Mouse (Mus musculus) heart, adult 2 months (tissue): ENCODE results near the gene Olfr523. TPM values are rescaled to one million over a fixed set of nuclear protein-coding genes. Genes with fewer than 3 reads are reported as not detected.

ENCODE experiments used
- DNase-seq, 2 experiments: peaks; one replicate each; pipeline ENCODE4 v3.0.0; 2021
- H3K27ac ChIP-seq: fragments of 200-600 bp; 2 replicates; pipeline ENCODE4 v1.8.1; 2022
- H3K27me3 ChIP-seq: fragments of 200-500 bp; 2 replicates; pipeline ENCODE4 v1.6.1; 2012; ENCODE audit warnings: mild to moderate bottlenecking, low read length, inconsistent platforms, mixed read lengths; ENCODE audit not compliant: control insufficient read depth, insufficient read depth
- H3K36me3 ChIP-seq: fragments of 200-500 bp; 2 replicates; pipeline ENCODE4 v1.6.1; 2012; ENCODE audit warnings: low read length, inconsistent platforms; ENCODE audit not compliant: control insufficient read depth, insufficient read depth
- H3K4me1 ChIP-seq: fragments of 200-500 bp; 2 replicates; pipeline ENCODE4 v1.6.1; 2011; ENCODE audit warnings: low read length; ENCODE audit not compliant: control insufficient read depth, insufficient read depth
- H3K4me3 ChIP-seq: fragments of 200-600 bp; 2 replicates; pipeline ENCODE4 v1.8.1; 2022
- H3K79me2 ChIP-seq: fragments of 200-500 bp; replicated peaks from 2 replicates; pipeline ENCODE4 v1.6.1; 2012; ENCODE audit warnings: mild to moderate bottlenecking, inconsistent platforms, low read length, moderate library complexity, mixed read lengths; ENCODE audit not compliant: control insufficient read depth, insufficient read depth
- H3K9ac ChIP-seq: fragments of 200-500 bp; 2 replicates; pipeline ENCODE4 v1.6.1; 2012; ENCODE audit warnings: low read depth, mild to moderate bottlenecking, control low read depth, inconsistent platforms, low read length, mixed read lengths
- CTCF ChIP-seq: fragments of 200-600 bp; IDR thresholded peaks from 2 replicates; pipeline ENCODE4 v1.8.1; 2022; ENCODE audit warnings: antibody characterized with exemption, mild to moderate bottlenecking, moderate library complexity
- EP300 ChIP-seq: fragments of 200-500 bp; IDR thresholded peaks from 2 replicates; pipeline ENCODE4 v1.6.1; 2011; ENCODE audit warnings: low read depth, low read length, control low read depth; ENCODE audit not compliant: insufficient read depth
- POLR2A ChIP-seq: fragments of 200-500 bp; IDR thresholded peaks from 2 replicates; pipeline ENCODE4 v1.6.1; 2011; ENCODE audit warnings: mild to moderate bottlenecking, low read depth, low read length, control low read depth; ENCODE audit not compliant: insufficient read depth
- WGBS: fragments of 180-500 bp; shearing (Covaris S2); methylation state at CpG from one replicate; pipeline ENCODE4 v1.1.7; 2018; 5-methylcytosine and 5-hydroxymethylcytosine counted together
- intact Hi-C: fragments of 180-260 bp; cut with DNase I; formaldehyde crosslinking; loops from one replicate; pipeline ENCODE4 v1.15.1; 2025
- polyA plus RNA-seq: library from polyadenylated mRNA; depleted of rRNA; stranded (reverse); fragments of >200 nt; gene quantifications from 2 replicates; pipeline ENCODE4 v1.2.3, GENCODE M21; 2012
- total RNA-seq, 2 experiments: library from RNA; stranded (reverse); gene quantifications; 2 replicates each; pipeline ENCODE4 v1.2.3; 2021

The Olfr523 gene
- total and polyA plus RNA-seq, 3 experiments = not detected

DNA sequence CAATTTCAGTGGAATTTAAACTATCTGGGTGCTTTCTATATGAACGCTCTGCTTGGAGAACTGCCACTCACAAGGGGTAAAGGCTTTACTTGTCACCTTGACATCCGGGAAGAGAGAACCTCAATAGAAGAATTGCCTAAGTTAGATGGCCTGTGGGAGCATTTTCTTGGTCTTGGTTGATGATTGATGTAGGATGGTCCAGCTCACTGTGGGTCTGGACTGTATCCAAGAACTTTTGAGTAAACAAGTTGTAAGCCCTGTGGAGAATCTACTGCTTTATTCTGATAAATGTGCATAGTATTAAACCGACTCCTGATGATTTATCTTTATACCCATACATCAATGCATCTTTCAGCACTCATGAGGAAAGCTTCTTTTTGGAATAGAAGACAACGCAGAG is 3.6 kb upstream of the Olfr523 start:
- Histone ChIP-seq H3K27ac (no peak overlapping the region), H3K4me1 (no peaks in the 10 kb centered on the region), H3K36me3 (no peaks in the 10 kb centered on the region), H3K4me3 (no peak overlapping the region), H3K9ac (no peak overlapping the region), H3K79me2 (no peaks in the 10 kb centered on the region), H3K27me3 (no peaks in the 10 kb centered on the region)
- intact Hi-C loops = no loop called here
- WGBS = 85% methylated on average over 4 of the region's 4 CpGs
- TF ChIP-seq EP300 (no peak), CTCF (no peak), POLR2A (no peak)
- DNase-seq = no peak

DNA sequence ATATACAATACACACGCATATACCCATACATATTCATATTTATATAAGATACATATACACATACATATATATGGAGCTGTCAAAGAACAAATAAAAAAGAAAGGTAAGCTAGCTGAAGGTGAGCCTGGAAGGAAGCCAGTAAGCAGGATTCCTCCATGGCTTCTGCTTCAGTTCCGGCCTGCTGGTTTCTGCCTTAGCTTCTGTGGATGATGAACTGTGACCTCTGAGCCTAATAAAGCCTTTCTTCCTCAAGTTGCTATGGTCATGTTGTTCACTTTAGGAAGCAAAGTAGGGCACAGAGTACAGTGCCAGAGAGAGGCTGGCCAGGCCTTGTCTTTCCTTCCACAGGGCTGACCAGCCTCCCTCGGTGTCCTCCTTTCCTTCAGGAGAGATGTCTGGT is 2.2 kb upstream of the Olfr523 start:
- H3K9ac ChIP-seq = no peak overlapping the region
- H3K27ac ChIP-seq = no peak overlapping the region
- H3K4me3 ChIP-seq = no peak overlapping the region
- DNase-seq = no peak
- no peaks in the 10 kb centered on the region for H3K27me3 ChIP-seq
- H3K4me1 ChIP-seq = no peaks in the 10 kb centered on the region
- H3K79me2 ChIP-seq = no peaks in the 10 kb centered on the region
- TF ChIP-seq POLR2A (no peak), EP300 (no peak), CTCF (no peak)
- no peaks in the 10 kb centered on the region for H3K36me3 ChIP-seq
- 85% methylated on average over 3 of the region's 3 CpGs for WGBS
- intact Hi-C loops = no loop called here

DNA sequence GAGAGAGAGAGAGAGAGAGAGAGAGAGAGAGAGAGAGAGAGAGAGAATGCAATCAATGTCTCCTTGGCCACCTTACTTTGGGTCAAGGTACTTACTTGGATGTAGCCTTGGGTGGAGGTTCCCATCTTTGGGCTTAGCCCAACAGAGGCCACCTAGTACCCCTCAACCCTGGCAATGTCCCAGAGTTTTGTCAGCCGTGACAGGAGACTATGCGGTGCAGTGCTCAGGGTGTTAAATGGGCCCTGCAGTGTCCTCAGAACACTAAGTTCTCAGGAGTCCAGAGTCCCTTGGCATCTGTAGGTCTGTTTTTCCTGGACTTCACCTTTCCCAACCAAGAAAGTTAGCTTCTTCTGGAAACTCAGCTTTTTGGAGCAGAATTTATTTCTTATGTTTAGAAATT is 6.2 kb downstream of the Olfr523 start:
- no peak for TF ChIP-seq POLR2A
- TF ChIP-seq CTCF = no peak
- TF ChIP-seq EP300 = no peak
- WGBS = 92% methylated on average over 2 of the region's 2 CpGs
- DNase-seq = no peak
- intact Hi-C loops = no loop called here
- H3K36me3 ChIP-seq = no peaks in the 10 kb centered on the region
- no peak overlapping the region for H3K4me3 ChIP-seq
- H3K27ac ChIP-seq = no peak overlapping the region
- H3K27me3 ChIP-seq = no peaks in the 10 kb centered on the region
- no peaks in the 10 kb centered on the region for H3K4me1 ChIP-seq
- H3K79me2 ChIP-seq = no peaks in the 10 kb centered on the region
- H3K9ac ChIP-seq = no peak overlapping the region

- Histone ChIP-seq H3K27me3 (no peaks in the 10 kb centered on the region), H3K4me3 (no peak overlapping the region), H3K9ac (no peak overlapping the region), H3K36me3 (no peaks in the 10 kb centered on the region), H3K27ac (no peak overlapping the region), H3K79me2 (no peaks in the 10 kb centered on the region), H3K4me1 (no peaks in the 10 kb centered on the region)
- no peak for TF ChIP-seq CTCF
- no peak for TF ChIP-seq EP300
- no peak for TF ChIP-seq POLR2A
- 57% methylated on average over 2 of the region's 2 CpGs for WGBS
- intact Hi-C loops = no loop called here
- DNase-seq = no peak
These were observed 7.7 kb downstream of the Olfr523 start for GRCm38 (mm10) chr7:140180692-140181091.

GRCm38 (mm10) chr7:140184206-140184605 is 11.2 kb downstream of the Olfr523 start:
- Histone ChIP-seq H3K79me2 (no peaks in the 10 kb centered on the region), H3K36me3 (no peaks in the 10 kb centered on the region), H3K4me3 (no peak overlapping the region), H3K27ac (no peak overlapping the region), H3K4me1 (no peaks in the 10 kb centered on the region), H3K9ac (no peak overlapping the region), H3K27me3 (no peaks in the 10 kb centered on the region)
- intact Hi-C loops = no loop called here
- no peak for DNase-seq
- TF ChIP-seq CTCF (no peak), POLR2A (no peak), EP300 (no peak)
- 80% methylated on average over 4 of the region's 4 CpGs for WGBS

- intact Hi-C loops = no loop called here
- no peaks in the 10 kb centered on the region for H3K27me3 ChIP-seq
These were observed 13.9 kb downstream of the Olfr523 start for GRCm38 (mm10) chr7:140186646-140187620.

More at GRCm38 (mm10) chr7:140186646-140187620, 13.9 kb downstream of the Olfr523 start:
- WGBS = 59% methylated on average over 18 of the region's 18 CpGs
- H3K4me1 ChIP-seq = no peaks in the 10 kb centered on the region
- no peak overlapping the region for H3K27ac ChIP-seq
- TF ChIP-seq POLR2A (no peak), EP300 (no peak), CTCF (no peak)
- H3K4me3 ChIP-seq = no peak overlapping the region
- H3K79me2 ChIP-seq = no peaks in the 10 kb centered on the region
- no peak overlapping the region for H3K9ac ChIP-seq
- H3K36me3 ChIP-seq = no peaks in the 10 kb centered on the region
- DNase-seq = no peak
